Mouse (Mus musculus): ENCODE results near the gene Aup1.

- no peak for TF ChIP-seq POLR2A (IDR thresholded peaks at IDR 0.05; ENCODE audit: control insufficient read depth, extremely low read depth, insufficient read depth, low read length, poor library complexity)
- no peak for TF ChIP-seq CTCF (IDR thresholded peaks at IDR 0.05; ENCODE audit: borderline replicate concordance, control insufficient read depth, extremely low read depth, insufficient read depth, low read length, poor library complexity)
Observed at GRCm38 (mm10) chr6:83027293-83027692, 27.0 kb upstream of the Aup1 start.
